15 mouse cellular contexts compared by ENCODE assay signal in the genomic region with DNA sequence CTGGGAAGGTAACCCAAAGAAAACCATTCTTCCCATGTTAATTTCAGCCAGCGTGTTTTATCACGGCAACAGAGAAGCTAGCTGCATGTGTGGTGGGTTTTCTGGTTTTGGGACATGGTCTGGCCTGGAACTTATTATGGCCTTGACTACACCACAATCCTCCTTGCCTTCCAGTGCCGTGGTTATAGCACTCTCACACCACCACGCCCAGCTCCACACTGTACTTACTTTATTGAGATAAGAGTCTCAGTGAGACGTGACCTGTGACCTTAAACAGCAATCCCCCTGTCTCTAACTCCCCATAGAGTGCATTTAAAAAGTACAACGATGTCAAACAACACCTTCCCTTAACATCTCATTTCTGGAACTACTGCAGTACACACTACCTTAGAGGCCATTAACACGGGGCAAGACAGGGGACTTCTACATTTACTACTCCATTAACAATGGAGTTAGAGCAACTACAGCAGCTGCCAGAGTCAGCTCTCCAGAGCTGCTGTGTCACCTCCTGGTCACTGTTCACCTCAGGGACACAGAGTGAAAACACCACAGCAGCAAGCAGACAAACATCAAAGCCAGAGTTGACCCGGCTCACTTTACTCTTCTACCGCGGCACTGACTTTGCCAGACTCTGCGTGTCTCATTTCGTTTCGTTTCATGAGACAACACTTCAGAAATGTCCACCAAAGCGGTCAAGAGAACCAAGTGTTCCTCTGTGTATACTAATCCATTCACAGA.
DNase-seq lines count a peak whose midpoint lies in the region; ATAC-seq and TF ChIP-seq lines count a peak whose summit lies in the region.
"Had no signal": no experiment of that assay in that cellular context is flagged by ENCODE, and none has a peak within 500 bp of the region (broad histone marks: within the 10 kb centered on the region; RNA-seq: fewer than 3 reads in every experiment).

No protein-coding gene starts in this region.

- dilution Hi-C loops in CH12.LX (cut with MboI; ENCODE audit: extremely low pct_ligation_motif_present, extremely low pct_unique_long_range_greater_than_20kb, low sequenced_read_pairs): no loop called here

- in situ Hi-C loops in CH12.LX (cut with MboI; ENCODE audit: low pct_ligation_motif_present, low pct_unique_long_range_greater_than_20kb, low sequenced_read_pairs): no loop called here

- no peak for TF ChIP-seq CTCF in CH12.LX (conservative IDR thresholded peaks at IDR 0.05 in 1 of 2, IDR thresholded peaks at IDR 0.05 in 1 of 2; ENCODE audit: low read depth in 2 of 2, low read length in 2 of 2)

- TF ChIP-seq POLR2A in CH12.LX (IDR thresholded peaks at IDR 0.05; ENCODE audit: low read depth, low read length): 0 out of 2 replicates have a peak, but pooled peaks have one; percentile 11

- H3K79me2 ChIP-seq in CH12.LX (replicated peaks; ENCODE audit: control insufficient read depth, extremely low read depth, insufficient read depth, poor library complexity, severe bottlenecking): peaks cover 32% of the 10 kb centered on the region

- H3K9me3 ChIP-seq in CH12.LX (replicated peaks; ENCODE audit: low read length): no peaks in the 10 kb centered on the region
- no peaks in the 10 kb centered on the region for H3K9me3 ChIP-seq in liver, embryonic 15.5 days (replicated peaks)
- H3K9me3 ChIP-seq: embryonic facial prominence, embryonic 10.5 days had no signal

- WGBS in liver, embryonic 15.5 days (ENCODE audit: insufficient replicate concordance): 49% methylated on average over 14 of the region's 14 CpGs

- H3K4me1 ChIP-seq in CH12.LX (ENCODE audit: control insufficient read depth in 1 of 2, insufficient read depth in 2 of 2): peaks cover 9 to 85% of the 10 kb centered on the region in 2 experiments
- H3K4me1 ChIP-seq in liver, embryonic 15.5 days (replicated peaks): peaks cover 11% of the 10 kb centered on the region; the same call in 1 of the 2 replicates

- TF ChIP-seq EP300 in CH12.LX (IDR thresholded peaks at IDR 0.05; ENCODE audit: low read length): no peak

- 0 out of 2 replicates have a peak, but pooled peaks have one; percentile 34 for ATAC-seq in common myeloid progenitor, adult 5-6 weeks (replicated peaks; ENCODE audit: low read depth, poor library complexity, severe bottlenecking)
- peak; percentile 34; the same call in 1 of the 2 replicates for ATAC-seq in liver, embryonic 15.5 days (ENCODE audit: insufficient read depth)
- ATAC-seq: inflammation-experienced regulatory T-cells, adult 6 months had no signal

- H3K27me3 ChIP-seq in CH12.LX (replicated peaks): no peaks in the 10 kb centered on the region
- H3K27me3 ChIP-seq in liver, embryonic 15.5 days: no peaks in the 10 kb centered on the region

- peak overlapping the region; percentile 17 for H3K9ac ChIP-seq in CH12.LX (ENCODE audit: insufficient read depth, low read depth)
- no peak overlapping the region for H3K9ac ChIP-seq in liver, embryonic 15.5 days

- H3K4me3 ChIP-seq in CH12.LX (replicated peaks in 1 of 3; ENCODE audit: low read depth in 2 of 3, low read length in 2 of 3, poor library complexity in 1 of 3): peak overlapping the region in 1 of 3 experiments; percentile 2
- H3K4me3 ChIP-seq in liver, embryonic 15.5 days (replicated peaks): no peak overlapping the region
- H3K4me3 ChIP-seq: embryonic facial prominence, embryonic 10.5 days; erythroblast, embryonic 14.5 days had no signal

- H3K27ac ChIP-seq in CH12.LX (ENCODE audit: insufficient read depth, low read depth): peak overlapping the region; percentile 76
- H3K27ac ChIP-seq in liver, embryonic 15.5 days (replicated peaks): no peak overlapping the region
- H3K27ac ChIP-seq: embryonic facial prominence, embryonic 10.5 days had no signal

- peak; percentile 16 for DNase-seq in embryo, embryonic 10 days (ENCODE audit: low spot score)
- no peak for DNase-seq in embryo, embryonic 10.5 days (ENCODE audit: low spot score)
- no peak for DNase-seq in CH12.LX (ENCODE audit: extremely low read depth)
- no peak for DNase-seq in B cell, adult 2 months
- DNase-seq in spleen, adult 18-20 months: no peak
- DNase-seq: cerebellum, adult 8-10 months; kidney, postnatal 25 days; lung, adult 2 months; right cerebral cortex, postnatal 4 days; thymus, adult 2 months had no signal

- H3K36me3 ChIP-seq in CH12.LX (replicated peaks in 1 of 2; ENCODE audit: control insufficient read depth in 1 of 2, insufficient read depth in 1 of 2, low read length in 1 of 2): peaks cover 5 to 23% of the 10 kb centered on the region in 2 experiments
- no peaks in the 10 kb centered on the region for H3K36me3 ChIP-seq in liver, embryonic 15.5 days (replicated peaks)
- H3K36me3 ChIP-seq: embryonic facial prominence, embryonic 10.5 days had no signal

- no peak for TF ChIP-seq RAD21 in CH12.LX (IDR thresholded peaks at IDR 0.05; ENCODE audit: low read depth, low read length)

- H3K4me2 ChIP-seq in CH12.LX (ENCODE audit: insufficient read depth, low read depth, poor library complexity, severe bottlenecking): peak overlapping the region; percentile 70
- peak overlapping the region; percentile 2; the same call in 1 of the 2 replicates for H3K4me2 ChIP-seq in liver, embryonic 15.5 days

TF ChIP-seq in CH12.LX, 34 proteins besides CTCF, POLR2A, EP300 and RAD21:
- TF ChIP-seq MYC (IDR thresholded peaks at IDR 0.05; ENCODE audit: low read depth, low read length) (no peak), SIN3A (IDR thresholded peaks at IDR 0.05; ENCODE audit: low read length) (0 out of 2 replicates have a peak, but pooled peaks have one; percentile 18)
TF ChIP-seq in CH12.LX: peak in this region for 1.
